Mouse (Mus musculus): Measurements from ENCODE around the gene Retreg1.

Retreg1 gene

DNA sequence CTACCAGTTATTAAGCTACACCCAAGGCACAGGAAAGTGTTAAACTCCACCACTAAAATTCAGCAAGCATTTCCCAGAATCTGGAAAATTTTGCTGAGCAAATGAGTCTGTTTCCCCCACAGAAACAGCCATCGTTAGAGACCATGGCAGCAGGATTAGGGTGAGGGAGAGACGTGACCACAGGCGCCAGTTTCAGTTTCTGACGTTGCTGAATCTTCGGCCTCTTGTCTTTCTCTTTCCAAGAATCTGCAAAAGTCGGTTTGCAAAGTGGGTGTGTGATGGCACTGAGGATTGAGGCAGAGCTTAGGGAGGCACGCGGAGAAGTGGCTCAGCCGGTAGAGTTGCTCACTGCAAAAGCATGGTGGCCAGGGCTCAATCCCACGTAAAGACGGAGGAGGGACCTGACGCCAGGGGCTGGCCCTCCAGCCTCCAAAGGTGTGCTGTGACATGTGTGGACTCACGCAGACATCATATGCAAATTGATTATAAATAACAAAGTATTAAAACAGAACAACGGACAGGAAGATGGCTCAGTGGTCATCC, 41.5 kb downstream of the Retreg1 start:
- no peak for DNase-seq

DNA sequence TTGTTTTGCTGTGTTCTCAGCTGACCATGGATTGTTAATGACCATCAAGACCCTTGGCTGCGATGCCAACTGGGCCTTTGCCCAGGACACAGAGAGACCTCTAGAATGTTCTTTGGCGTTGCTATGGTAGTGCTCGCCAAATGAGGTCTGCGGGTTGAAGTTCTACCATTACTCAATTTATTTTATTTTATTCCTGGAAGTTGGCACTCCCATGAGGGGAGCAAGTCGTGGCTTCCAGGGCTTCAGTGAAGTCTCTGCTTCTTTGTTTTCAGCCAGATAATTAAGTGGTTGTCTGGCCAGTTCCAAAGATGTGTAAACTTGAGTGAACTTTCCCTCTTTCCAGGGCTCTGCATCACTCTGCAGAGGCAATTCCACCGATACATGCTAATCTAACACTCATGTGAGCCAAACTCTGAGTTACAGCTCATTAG, 43.6 kb downstream of the Retreg1 start:
- DNase-seq: peak; percentile 89

DNA sequence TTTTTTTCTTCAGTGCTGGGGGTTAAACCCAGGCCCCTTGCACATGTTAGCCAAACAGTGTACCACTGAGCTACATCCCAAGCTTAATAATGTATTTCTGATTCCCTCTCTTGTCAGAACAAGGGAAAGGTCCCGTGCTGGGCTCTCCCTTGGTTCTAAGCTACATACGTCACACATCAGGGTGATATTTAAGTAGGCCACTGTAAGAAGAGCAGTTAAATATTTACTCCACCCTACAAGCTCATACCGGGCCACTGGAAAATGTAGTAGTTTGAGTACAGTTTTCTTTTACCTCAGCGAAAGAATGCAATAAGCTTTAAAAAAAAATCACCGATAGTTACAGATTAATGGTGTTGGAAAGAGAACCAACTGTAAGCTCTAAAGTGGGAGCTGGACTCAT, 46.9 kb downstream of the Retreg1 start:
- no peak for DNase-seq

GRCm38 (mm10) chr15:25891556-25891955, 48.6 kb downstream of the Retreg1 start:
- DNase-seq: no peak

DNA sequence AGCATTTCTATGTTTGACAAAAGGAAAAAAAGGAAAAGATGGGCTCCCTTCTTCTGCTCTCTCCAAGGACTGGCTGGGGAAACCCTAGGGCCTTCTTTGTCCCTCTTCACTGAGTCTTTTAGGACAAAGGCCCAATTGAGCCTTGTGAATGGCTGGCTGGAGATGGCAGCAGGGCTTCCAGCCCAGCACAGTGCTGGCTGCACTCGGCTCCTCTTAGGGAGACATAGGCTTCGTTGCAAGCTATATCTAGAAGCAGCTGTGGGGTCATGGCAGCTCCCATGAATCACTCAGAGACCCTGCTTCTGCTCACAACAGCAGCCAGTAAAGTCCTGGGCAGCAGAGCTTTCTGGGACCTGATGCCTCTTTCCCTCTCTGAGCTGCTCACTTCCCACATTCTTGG, 50.3 kb downstream of the Retreg1 start:
- no peak for DNase-seq

- no peak for DNase-seq
Observed at GRCm38 (mm10) chr15:25896783-25897182, 53.8 kb downstream of the Retreg1 start.

DNA sequence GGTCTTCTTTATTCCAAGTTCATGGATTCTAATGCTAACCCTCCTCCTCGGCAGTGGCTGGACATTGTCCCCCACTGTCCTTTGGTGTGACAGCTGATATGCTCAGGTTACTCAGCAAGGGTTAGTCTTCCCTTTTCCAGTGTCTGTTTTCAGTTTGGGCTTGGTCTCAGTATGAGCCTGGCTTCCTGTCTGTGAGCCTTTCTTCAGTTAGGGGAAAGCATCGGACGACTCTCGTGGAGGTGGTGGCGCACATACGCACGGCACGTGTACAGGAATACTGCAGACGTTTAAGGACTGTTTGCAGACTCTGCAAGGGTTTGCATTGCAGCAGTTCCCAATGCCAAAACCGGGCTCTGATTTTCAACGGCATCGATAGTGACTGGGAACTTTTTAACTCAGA, 54.6 kb downstream of the Retreg1 start:
- no peak for DNase-seq

DNA sequence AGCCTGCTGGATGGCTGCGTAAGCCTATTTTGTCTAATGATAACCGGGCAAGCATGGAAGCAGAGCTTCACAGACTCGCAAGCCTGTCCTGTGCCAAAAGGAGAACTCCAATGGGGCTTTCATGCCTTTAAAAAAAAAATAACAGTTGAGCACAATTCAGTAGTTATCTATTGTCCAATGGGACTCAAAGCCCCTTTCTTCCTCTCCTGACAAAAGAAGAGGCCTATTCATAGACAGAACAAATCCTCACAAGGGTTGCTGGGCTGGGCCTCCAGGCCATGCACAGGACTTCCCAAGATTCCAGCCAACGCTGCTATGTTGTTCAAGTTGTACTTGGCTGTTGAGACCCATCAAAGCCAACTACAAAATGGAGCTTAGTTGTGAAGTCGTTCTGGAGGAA, 56.0 kb downstream of the Retreg1 start:
- no peak for DNase-seq

DNA sequence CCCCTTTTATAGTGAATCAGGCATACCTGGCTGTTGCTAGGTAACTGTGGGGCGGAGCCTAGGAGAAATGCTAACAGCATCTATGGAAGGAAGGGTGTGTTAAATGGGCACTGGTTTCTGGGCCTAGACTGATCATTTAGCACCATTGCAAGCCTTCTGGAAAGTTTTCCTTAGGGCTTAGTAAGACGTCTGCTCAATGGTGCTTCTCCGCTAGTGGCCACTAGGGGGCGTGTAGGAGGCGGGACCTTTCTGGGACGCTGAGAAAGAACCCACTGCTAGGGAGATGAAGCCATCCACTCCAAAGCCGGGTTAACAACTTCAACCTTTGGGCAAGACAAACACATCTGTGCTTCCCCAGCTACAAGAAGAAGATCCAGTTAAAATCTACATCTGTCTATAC, 57.6 kb downstream of the Retreg1 start:
- peak; percentile 83 for DNase-seq

GRCm38 (mm10) chr15:25902931-25903615, 60.1 kb downstream of the Retreg1 start:
- DNase-seq: no peak

DNA sequence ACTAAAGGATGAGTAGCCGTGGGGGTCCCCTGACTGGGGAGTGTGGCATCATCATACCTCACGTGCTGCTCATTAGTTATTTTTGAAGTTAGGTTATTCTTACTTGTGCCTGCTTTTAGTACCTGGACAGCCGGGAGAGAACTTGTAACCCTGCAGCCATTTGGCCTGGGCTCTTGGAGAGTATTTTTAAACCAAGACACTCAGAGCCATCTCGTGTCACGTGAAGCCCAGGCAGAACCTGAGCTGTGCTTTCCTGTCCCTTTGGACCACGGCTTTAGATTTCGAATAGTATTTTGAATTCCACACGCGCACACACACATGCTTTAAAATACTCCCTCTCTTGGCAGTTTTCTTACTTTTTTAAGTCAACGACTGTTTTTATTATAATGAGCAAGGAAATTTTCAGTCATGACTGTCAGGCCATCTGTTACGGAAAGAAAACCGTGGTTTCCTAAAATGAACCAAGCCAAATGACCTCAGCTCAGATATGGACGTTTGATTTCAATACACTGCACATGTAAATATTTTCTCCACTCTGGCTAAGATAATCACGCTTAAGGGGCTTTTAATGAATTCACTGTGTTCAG, 61.5 kb downstream of the Retreg1 start:
- DNase-seq: no peak

DNA sequence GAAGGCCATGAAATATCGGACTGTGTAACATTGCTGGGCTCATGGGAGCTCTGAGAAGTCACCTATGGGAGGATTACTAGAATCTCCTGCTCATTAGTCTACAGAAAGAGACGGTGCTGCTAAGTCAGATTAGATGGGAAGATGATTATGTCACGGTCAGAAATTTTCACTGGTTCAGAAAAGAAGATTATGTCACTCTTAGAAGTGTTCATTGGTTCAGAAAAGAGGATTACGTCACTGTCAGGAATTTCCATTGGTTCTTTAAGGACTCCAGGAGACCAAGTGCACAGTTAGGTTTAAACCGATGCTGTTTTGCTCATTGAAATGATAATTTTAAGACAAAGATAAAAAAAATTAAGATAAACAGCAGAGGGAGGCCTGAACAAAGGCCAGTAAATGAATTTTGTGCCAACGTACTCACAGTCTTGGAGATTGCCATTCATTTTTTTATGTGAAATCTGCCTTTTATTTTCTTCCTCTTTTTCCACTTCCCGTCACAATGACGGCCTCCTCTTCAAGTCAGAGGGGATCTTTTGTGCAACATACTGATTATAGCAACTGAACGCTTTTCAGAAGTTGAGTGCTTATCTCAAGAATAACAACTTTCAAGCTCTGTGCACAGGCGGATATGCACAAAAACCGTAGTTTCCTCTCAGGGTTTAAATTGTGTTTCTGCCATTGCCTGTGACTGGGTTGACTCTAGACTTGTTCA, 67.0 kb downstream of the Retreg1 start:
- DNase-seq: no peak

DNA sequence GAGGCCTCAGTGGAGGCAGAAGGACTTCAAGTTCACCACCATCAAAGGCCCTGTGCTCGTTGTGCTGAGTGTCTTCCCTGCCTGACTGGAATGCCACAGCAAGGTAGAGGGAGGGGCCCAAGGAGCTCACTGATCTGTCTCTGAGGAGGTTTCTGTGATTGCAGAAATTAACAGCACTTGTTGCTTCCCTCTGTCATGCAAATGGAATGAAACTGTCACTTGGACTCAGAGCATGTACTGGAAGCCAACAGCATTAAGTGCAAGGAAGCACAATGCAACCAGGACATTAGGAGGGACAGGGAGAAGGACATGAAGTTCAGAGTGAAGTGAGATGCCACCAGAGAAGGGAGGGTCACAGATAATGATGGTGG, 67.5 kb downstream of the Retreg1 start:
- no peak for DNase-seq

DNA sequence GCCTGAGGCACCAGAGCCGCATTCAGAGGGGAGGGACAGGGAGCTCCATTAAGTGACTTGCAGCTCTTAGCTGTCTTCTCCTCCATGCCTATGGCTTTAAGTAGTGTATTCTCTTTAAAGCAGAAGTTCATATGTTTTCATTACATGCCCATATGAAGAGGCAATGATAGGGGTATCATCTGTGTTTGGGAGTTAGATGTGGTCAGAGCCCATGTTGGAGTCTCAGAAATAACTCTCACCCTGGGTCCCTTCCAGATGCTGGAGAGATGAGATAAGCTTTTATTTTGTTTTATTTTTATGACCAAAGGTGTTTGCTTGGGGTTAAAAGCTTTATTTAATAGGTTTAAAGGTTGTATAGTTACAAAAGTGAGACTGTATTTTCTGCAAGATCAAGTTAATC, 67.9 kb downstream of the Retreg1 start:
- DNase-seq: no peak

GRCm38 (mm10) chr15:25912911-25913310, 69.9 kb downstream of the Retreg1 start:
- no peak for DNase-seq

- DNase-seq: peak; percentile 58
Observed at GRCm38 (mm10) chr15:25913659-25914058, 70.7 kb downstream of the Retreg1 start.

DNA sequence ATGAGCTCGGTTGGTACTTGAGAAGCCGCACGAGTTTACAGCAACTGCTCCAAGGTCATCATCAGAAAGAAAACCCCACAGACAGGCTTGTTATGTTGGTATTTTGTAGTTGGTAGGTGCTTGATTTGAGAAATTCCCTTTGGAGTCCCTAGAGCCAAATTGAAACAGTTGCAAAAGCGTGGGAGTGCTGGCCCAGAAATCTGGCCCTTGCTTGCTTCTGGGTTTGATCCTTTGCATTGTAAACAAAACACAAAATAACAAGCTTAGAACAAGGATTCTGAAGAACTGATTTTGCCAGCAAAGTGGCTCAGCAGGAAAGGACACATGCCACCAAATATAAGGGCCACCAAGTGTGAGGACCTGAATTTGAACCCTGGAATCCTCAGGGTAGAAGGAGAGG, 71.2 kb downstream of the Retreg1 start:
- no peak for DNase-seq

DNA sequence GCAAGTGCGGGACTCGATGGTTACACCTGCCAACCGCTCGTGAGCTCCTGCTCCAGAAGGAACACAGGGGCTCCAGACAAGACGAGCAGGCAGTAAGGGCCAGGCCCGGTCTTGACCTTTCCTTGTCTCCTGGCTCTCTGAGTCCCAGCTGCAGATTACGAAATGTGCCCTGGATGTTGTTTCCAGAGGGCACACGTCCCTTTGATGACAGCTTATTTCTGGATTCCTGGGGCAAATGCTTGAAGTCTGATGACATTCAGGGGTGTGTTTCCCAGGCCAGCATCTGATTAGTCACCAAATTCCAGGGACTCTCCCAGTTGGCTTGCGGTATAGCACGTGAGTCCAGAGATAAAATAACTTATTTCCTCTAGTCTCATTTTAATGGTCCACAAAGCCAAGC, 72.0 kb downstream of the Retreg1 start:
- peak; percentile 64 for DNase-seq

DNA sequence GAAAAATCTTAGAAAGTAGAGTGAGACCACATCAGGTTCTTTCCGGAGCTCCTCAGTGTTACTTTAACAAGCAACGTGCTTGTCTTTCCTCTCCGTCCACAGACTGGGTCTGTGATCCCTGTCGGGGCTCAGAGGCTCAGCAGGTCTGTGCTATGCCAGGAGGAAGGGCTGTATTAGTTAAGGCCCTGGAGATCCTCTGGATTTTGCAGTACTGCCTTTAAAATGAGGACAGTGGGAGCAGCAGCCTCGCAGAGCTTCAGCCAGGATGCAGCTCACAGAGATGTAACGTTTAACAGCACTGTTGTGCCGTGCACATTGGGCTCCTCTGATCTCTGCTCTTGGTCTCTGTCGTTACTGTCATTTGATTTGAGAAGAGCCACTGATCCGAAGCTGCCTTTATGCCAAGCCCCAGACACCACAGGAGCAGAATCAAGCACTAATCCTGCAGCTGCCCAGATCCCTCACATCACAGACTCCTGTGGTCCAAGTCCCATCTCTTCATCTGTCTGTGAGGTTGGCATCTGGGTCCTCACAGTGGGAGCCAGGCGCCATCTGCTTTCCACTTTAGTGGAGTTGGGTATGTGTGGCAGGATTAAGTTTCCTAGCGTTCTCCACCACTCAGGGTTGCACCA, 72.7 kb downstream of the Retreg1 start:
- DNase-seq: no peak

DNA sequence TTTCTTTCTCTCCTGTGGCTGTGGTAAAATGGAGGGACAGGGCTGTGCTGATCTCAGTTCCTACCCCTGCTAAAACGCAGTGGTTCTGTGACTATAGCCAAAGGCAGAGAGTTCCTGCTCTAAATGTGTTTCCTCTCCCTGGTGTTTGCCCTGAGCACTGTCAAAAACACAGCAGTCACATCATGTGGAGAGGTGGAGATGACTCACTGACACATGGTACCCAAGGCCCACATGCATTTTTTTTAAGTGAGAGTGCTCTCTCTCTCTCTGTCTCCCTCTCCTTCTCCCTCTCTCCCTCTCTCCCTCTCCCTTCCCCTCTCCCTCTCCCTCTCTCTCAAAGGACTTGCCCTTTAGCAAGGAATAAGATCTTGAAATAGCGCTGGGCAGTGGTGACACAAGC, 73.3 kb downstream of the Retreg1 start:
- DNase-seq: no peak

DNA sequence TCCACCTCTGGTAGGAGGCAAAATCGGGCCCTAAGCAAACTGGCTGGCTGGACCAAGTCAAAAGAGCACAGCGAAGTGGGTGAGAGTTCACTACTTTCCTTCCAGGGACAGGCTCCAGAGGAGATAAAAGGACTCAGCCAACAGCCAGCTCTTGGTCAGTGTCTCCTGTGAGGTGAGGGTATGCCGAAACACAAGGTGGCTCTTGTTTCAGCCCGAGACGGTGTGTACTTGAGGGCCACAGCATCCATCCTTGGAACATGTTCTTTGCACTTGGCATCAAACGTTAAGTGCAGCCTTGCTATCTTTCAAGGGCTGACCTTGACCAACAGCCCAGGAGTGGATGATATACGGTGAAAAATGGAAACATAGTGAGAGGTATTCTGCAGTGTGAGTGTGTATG, 75.7 kb downstream of the Retreg1 start:
- no peak for DNase-seq

DNA sequence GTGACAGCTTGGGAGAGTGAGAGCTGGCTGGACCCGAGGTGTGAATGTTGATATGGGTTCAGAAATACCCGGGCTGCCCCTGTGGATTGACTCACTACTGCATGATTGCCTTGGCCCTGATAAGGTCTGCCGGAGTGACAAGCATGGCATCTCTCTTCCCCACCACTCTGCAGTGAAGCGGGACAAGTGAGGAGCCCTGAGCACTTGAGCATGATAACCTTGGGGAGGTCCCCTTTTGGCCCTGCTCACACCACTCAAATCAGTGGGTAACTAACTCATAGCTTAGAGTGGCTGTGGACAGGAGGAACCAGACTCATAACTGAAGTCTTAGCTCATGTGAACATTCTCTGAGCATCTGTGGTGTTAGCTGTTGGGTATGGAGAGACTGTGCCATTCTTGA, 77.0 kb downstream of the Retreg1 start:
- no peak for DNase-seq

GRCm38 (mm10) chr15:25920886-25921285, 77.9 kb downstream of the Retreg1 start:
- no peak for DNase-seq

- no peak for DNase-seq
Observed at GRCm38 (mm10) chr15:25922007-25922406, 79.0 kb downstream of the Retreg1 start.

All from kidney, adult 18-20 months (tissue).